Mouse (Mus musculus) embryonic facial prominence, embryonic 10.5 days (tissue): ENCODE data around the gene Zbtb44. TPM values are rescaled to one million over a fixed set of nuclear protein-coding genes. Genes with fewer than 3 reads are reported as not detected.

Experiments
- DNase-seq: peaks from one replicate; pipeline ENCODE4 v3.0.0-alpha.2; 2017; ENCODE audit warnings: low spot score
- H3K27ac ChIP-seq: fragments of 300-500 bp; sonication (generic); replicated peaks from 2 replicates; pipeline ENCODE4 v1.5.1; 2016; ENCODE audit warnings: mild to moderate bottlenecking
- H3K27me3 ChIP-seq: fragments of 300-500 bp; sonication (generic); replicated peaks from 2 replicates; pipeline ENCODE4 v1.6.1; 2016; ENCODE audit warnings: low read depth, mild to moderate bottlenecking; ENCODE audit not compliant: poor library complexity, severe bottlenecking
- H3K36me3 ChIP-seq: fragments of 300-500 bp; sonication (generic); replicated peaks from 2 replicates; pipeline ENCODE4 v1.6.1; 2016; ENCODE audit warnings: mild to moderate bottlenecking, moderate library complexity
- H3K4me1 ChIP-seq: fragments of 300-500 bp; sonication (generic); 2 replicates; pipeline ENCODE4 v1.6.1; 2016
- H3K4me3 ChIP-seq: fragments of 300-500 bp; sonication (generic); 2 replicates; pipeline ENCODE4 v1.5.1; 2016; ENCODE audit warnings: mild to moderate bottlenecking, moderate library complexity
- H3K9me3 ChIP-seq: fragments of 300-500 bp; sonication (generic); 2 replicates; pipeline ENCODE4 v1.6.1; 2016; ENCODE audit warnings: mild to moderate bottlenecking
- WGBS: fragments of 180-500 bp; shearing (Covaris S2); methylation state at CpG from one replicate; pipeline ENCODE4 v1.1.7; 2016; 5-methylcytosine and 5-hydroxymethylcytosine counted together
- polyA plus RNA-seq: library from polyadenylated mRNA; unstranded; fragments of >200 nt; fragmentation: Nextera tagmentation; extraction: Ambion mirVana; gene quantifications from 2 replicates; pipeline ENCODE4 v1.2.1, GENCODE M21; 2016

The Zbtb44 gene
- 4.5 and 5.0 TPM in 2 replicates for polyA plus RNA-seq

DNA sequence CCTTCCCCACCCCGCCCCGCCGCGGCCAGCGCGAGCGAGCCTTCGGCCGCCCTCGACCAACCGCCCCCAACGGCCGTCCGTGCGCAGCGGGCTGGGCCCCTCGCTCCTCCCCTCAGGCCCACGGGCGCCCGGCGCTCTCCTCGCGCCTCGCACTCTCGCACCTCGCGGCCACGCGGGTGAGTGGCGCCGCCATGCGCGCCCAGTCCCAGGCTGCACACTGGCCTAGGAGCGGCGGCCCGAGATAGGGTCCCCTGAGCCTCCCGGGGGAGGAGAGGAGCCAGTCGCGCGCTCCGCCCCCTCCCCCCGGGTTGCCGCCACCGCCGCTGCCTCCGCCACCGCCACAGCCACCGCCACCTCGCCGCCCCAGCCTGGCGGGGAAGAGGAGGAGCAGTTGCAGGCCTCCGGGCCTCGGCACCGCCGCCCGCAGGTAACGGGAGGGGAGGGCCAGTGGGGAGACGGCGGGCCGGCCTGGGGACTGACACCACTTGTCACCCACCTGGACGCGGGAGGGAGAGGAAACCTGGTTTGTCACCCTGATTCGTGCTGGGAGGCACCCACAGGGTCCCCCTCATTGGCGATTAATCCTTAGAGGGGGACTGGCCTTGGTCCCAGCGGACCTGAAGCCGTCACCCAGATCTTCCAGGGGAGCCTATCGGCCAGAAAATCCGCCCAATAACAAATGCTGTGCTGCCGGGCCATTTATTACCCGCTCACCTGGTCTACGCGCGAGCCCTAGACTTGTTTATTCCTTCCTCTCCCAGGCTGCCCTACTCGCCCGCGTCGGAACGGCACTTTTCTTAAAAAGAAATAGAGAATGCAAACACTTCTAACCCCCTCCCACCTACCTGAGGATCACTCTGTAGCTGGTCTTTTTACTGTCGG, at the start of gene Zbtb44:
Zbtb44 (plus strand) TSS at position 113 of the 882 bp plus-strand sequence.
- Histone ChIP-seq H3K9me3 (no peaks in the 10 kb centered on the region), H3K4me3 (peak within 1 kb of the TSS; percentile 75), H3K27ac (peak within 1 kb of the TSS; percentile 99), H3K27me3 (no peaks in the 10 kb centered on the region), H3K4me1 (peaks cover 23% of the 10 kb centered on the region), H3K36me3 (peaks cover 14% of the 10 kb centered on the region)
- WGBS, result under 1% methylated on average over 76 of the region's 79 CpGs
- DNase-seq, result no peak

DNA sequence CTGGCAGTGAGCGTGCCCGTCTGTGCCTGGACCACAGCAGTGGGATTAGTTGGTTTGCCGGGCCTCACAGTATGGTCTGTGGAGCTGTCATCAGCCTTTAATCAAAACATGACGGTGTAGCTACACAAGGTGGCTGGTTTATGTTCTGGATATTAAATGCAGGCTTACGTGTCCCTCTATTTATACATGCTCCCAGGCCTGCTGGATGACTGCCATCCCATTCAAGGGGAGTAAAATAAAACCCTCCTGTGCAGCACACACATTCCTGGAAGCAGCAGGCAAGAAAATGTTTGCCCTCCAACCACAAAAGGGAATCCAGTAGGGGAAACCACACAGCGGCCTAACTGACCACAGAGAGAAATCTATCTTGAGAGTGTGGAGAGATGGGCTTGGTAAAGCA, 44.7 kb upstream of the Zbtb44 start:
- Histone ChIP-seq H3K27ac (no peak overlapping the region), H3K9me3 (no peaks in the 10 kb centered on the region), H3K36me3 (no peaks in the 10 kb centered on the region), H3K4me1 (peaks cover 3% of the 10 kb centered on the region; the same call in 1 of the 2 replicates), H3K4me3 (no peak overlapping the region), H3K27me3 (no peaks in the 10 kb centered on the region)
- 73% methylated on average over 6 of the region's 6 CpGs for WGBS
- DNase-seq, result no peak

DNA sequence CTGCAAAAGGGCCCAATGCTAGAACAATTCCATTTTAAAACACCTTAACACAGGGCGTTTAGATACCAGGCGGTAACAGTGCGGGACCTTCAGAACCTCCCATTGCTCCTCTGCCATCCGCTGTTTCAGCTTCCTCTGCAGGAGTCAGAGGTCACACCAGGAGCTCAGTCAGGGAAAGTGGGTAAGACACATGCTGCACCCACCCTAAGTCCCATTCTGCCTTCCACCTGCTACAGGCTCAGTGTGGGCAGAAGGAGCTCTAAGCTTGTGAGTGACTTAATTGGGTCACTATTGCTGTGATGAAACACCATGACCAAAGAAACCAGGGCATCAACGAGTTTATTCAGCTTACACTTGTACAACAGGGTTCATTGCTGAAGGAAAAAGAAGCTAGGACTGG, 37.3 kb upstream of the Zbtb44 start:
- Histone ChIP-seq H3K4me3 (no peak overlapping the region), H3K27ac (no peak overlapping the region), H3K4me1 (no peaks in the 10 kb centered on the region), H3K36me3 (no peaks in the 10 kb centered on the region), H3K9me3 (no peaks in the 10 kb centered on the region), H3K27me3 (no peaks in the 10 kb centered on the region)
- 91% methylated on average over 5 of the region's 5 CpGs for WGBS
- no peak for DNase-seq

DNA sequence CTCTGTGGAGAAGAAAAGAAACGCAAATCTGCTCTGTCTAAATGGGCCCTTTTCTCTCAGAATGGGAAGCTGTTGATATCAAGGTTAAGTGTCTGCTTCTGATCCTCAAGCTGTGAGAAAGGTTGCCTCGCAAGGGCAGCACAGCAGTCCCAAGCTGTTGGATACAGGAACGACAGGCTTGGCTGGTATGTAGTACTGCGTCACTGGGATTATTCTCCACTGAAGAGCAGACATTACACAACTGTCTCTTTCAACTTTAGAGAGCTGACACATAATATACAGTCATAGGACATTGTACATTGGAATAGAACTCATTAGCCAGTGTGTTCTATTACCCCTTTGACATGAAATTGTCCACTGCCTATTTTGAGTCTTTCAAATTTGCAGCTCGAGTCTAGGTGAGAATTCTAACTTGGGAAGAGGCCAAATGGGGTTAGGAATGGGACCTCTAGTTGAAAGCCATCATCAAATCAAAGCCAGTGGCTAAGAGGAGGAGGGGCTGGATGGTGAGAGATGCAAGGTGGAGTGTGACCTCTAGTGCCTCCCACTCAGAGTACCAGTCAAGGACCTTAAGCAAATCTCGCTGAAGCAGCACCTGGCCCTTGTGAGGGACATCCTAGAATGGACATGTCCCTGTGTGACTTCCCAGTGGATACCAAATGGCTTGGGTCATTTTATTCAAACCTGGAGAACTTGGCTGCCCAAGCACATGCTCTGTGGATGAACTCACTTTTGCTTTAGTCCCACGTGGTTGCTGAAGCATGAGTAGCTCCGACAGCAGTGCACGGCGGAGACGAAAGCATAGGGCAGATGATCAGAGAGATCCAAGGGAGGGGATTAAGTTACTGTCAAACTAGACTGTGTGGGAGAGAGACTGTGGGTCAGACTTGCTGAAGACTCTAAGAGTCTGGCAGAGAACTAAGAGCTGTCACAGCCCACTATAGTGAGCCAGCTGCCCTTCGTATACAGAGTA, 33.6 kb upstream of the Zbtb44 start:
- H3K4me3 ChIP-seq, result no peak overlapping the region
- no peaks in the 10 kb centered on the region for H3K27me3 ChIP-seq
- H3K4me1 ChIP-seq, result no peaks in the 10 kb centered on the region
- WGBS, result 82% methylated on average over 12 of the region's 12 CpGs
- no peaks in the 10 kb centered on the region for H3K9me3 ChIP-seq
- no peaks in the 10 kb centered on the region for H3K36me3 ChIP-seq
- no peak for DNase-seq
- no peak overlapping the region for H3K27ac ChIP-seq

DNA sequence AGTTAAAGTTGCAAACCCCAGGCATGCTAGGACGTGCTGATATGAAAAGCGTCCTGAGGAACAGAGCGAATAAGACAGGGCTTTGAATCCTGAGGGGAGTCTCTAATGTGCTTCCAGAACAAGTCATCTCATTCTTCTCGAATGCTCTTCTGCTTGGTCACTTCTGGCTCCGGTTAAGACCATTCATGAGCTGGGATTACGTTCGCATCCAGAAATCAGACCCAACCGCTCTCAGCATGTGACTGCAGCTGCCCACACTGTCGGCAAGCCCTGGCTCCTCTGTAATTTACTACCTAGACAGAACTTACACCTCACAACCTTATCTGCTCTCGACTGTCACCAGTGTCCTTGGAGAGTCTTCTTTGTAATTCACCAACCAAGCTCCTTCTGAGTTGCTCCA, 29.8 kb upstream of the Zbtb44 start:
- Histone ChIP-seq H3K27me3 (no peaks in the 10 kb centered on the region), H3K36me3 (no peaks in the 10 kb centered on the region), H3K9me3 (no peaks in the 10 kb centered on the region), H3K27ac (no peak overlapping the region), H3K4me1 (no peaks in the 10 kb centered on the region), H3K4me3 (no peak overlapping the region)
- no peak for DNase-seq
- 86% methylated on average over 10 of the region's 10 CpGs for WGBS

DNA sequence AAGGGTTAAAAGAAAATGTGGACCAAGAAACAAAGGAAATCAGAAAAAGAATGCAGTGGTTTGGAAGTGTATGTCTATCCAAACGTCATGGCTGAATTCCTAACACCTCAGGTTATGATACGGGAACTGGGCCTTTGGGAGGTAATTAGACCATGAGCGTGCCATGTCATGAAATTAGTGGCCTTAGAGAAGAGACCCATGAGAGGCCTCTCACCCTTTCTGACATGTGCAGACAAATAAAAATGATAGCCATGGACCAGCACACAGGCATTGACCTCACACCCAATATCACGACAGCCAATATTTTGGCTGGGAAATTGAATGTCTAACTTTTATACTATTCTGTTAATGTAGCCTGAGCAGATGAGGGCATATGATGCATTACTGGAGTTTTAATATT, 27.9 kb upstream of the Zbtb44 start:
- no peak for DNase-seq
- no peak overlapping the region for H3K4me3 ChIP-seq
- WGBS, result 86% methylated on average over 4 of the region's 4 CpGs
- H3K27ac ChIP-seq, result no peak overlapping the region
- H3K27me3 ChIP-seq, result no peaks in the 10 kb centered on the region
- H3K36me3 ChIP-seq, result no peaks in the 10 kb centered on the region
- H3K4me1 ChIP-seq, result no peaks in the 10 kb centered on the region
- no peaks in the 10 kb centered on the region for H3K9me3 ChIP-seq

DNA sequence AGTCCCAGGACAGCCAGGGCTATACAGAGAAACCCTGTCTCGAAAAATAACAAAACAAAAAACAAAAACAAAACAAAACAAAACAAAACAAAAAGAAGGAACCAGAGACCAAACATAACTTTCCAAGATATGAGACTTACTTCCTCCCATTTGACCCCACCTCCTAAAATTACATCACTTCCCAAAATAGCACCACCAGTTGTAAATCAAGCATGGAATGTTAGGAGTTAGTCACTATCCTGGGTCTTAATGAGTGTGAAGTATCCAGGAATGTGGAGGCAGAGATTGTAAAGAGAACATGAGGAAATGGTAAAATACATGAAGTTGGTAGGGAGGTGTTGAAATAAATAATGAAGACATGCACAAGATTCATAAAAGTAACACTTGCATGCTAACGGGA, 21.1 kb upstream of the Zbtb44 start:
- DNase-seq, result no peak
- Histone ChIP-seq H3K4me1 (peaks cover 7% of the 10 kb centered on the region; the same call in 1 of the 2 replicates), H3K4me3 (no peak overlapping the region), H3K36me3 (no peaks in the 10 kb centered on the region), H3K9me3 (no peaks in the 10 kb centered on the region), H3K27me3 (no peaks in the 10 kb centered on the region), H3K27ac (no peak overlapping the region)
- WGBS, result 85% methylated on average over 2 of the region's 2 CpGs

DNA sequence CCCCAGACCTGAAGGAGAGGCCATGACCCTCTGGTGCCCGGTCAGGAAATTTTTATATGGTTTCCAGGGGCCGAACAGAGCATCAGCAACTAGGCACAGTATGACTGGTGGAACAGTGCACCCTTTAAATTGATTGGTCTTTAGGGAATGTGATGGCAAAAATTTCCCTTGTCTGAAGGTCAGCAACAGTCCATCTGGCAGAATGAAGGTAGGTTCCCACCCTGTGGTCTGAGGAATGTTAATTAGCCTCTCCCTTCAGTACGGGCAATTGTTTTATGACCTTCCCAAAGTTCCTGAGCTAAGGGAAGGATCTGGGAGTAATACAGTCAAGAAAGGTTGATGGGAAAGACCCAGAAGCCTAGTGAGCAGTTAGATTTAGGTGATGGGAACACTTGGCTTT, 20.4 kb upstream of the Zbtb44 start:
- H3K4me3 ChIP-seq, result no peak overlapping the region
- no peaks in the 10 kb centered on the region for H3K27me3 ChIP-seq
- H3K36me3 ChIP-seq, result no peaks in the 10 kb centered on the region
- peaks cover 7% of the 10 kb centered on the region; the same call in 1 of the 2 replicates for H3K4me1 ChIP-seq
- no peak overlapping the region for H3K27ac ChIP-seq
- no peak for DNase-seq
- no peaks in the 10 kb centered on the region for H3K9me3 ChIP-seq
- WGBS, result 75% methylated on average over 3 of the region's 3 CpGs

DNA sequence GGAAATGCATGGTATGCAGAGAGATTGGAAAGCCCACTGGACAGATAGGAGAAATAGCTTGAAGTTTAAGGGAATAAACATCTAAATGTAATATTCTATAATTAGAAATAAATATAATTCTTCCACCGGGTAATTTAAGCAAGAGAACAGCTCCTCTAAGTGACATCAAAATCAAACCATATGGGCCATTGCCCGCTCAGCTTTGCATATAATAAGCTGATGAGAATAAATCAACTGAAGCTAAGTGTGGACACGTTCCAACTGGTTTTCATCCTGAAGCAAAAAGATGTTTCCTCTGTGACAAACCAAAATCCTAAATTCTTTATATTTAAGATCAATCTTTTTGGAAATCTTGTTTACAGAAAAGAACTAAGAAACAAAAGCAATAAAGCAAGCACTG, 19.7 kb upstream of the Zbtb44 start:
- Histone ChIP-seq H3K27ac (no peak overlapping the region), H3K9me3 (no peaks in the 10 kb centered on the region), H3K4me1 (peaks cover 7% of the 10 kb centered on the region; the same call in 1 of the 2 replicates), H3K36me3 (no peaks in the 10 kb centered on the region), H3K4me3 (no peak overlapping the region), H3K27me3 (no peaks in the 10 kb centered on the region)
- 84% methylated on average over 3 of the region's 3 CpGs for WGBS
- no peak for DNase-seq

DNA sequence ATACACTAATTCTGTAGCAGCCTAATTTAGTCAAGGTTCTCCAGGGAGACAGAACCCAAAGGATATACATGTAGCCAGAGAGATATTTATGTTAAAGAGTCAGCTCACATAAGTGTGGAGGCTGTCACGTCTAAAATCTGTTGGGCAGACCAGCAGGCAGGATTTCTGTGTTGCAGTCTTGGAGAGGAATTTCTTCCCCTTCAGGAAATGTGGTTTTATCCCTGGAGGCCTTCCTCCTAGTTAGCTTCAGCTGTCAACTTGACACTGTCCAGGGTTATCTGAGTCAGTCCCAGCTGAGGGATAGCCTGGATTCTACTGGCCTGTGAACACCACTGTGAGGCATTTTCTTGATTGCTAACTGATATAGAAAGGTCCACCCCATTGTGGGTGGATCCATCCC, 18.9 kb upstream of the Zbtb44 start:
- Histone ChIP-seq H3K27ac (no peak overlapping the region), H3K36me3 (no peaks in the 10 kb centered on the region), H3K27me3 (no peaks in the 10 kb centered on the region), H3K4me3 (no peak overlapping the region), H3K4me1 (peaks cover 7% of the 10 kb centered on the region; the same call in 1 of the 2 replicates), H3K9me3 (no peaks in the 10 kb centered on the region)
- DNase-seq, result peak; percentile 17
- WGBS, result 49% methylated on average over 1 of the region's 1 CpGs

DNA sequence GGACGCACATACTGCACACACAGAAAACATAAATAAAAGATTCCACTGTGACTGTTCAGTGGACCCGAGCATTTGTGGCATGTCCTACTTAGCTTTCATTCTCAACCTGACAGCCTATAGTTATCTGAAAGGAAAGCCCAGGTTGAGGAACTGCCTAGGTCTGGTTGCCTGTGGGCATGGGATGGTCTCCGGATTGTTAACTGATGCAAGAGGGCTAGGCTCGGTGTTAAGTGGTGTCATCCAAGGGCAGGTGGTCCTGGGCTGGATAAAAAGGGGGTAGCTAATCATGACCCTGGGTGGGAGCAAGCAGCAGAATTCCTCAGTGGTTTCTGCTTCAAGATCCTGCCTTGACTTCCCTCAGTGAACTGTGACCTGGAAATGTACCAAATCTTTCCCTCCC, 17.8 kb upstream of the Zbtb44 start:
- DNase-seq, result no peak
- 79% methylated on average over 4 of the region's 4 CpGs for WGBS
- H3K9me3 ChIP-seq, result no peaks in the 10 kb centered on the region
- H3K4me1 ChIP-seq, result peaks cover 7% of the 10 kb centered on the region; the same call in 1 of the 2 replicates
- no peak overlapping the region for H3K4me3 ChIP-seq
- no peaks in the 10 kb centered on the region for H3K36me3 ChIP-seq
- H3K27ac ChIP-seq, result no peak overlapping the region
- no peaks in the 10 kb centered on the region for H3K27me3 ChIP-seq

DNA sequence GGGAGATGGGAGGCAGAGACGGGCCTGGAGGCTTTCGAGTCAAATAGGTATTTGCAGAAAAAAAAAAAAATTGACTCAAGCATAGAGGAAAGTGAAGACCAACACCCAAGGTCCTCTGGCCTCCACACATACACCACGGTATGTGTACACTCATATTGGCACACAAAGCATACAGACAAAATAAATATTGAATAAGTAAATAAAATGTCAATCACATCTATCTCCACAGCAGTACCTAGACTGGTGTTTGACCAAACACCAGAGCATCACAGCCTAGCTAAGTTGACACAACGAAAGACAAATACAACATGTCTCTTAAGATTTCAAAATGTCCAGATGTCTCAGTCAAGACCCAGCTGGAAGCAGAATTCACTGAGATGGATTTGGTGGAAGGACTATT, 17.0 kb upstream of the Zbtb44 start:
- WGBS, result 84% methylated on average over 4 of the region's 4 CpGs
- Histone ChIP-seq H3K27me3 (no peaks in the 10 kb centered on the region), H3K4me1 (peaks cover 7% of the 10 kb centered on the region; the same call in 1 of the 2 replicates), H3K4me3 (no peak overlapping the region), H3K27ac (no peak overlapping the region), H3K36me3 (no peaks in the 10 kb centered on the region), H3K9me3 (no peaks in the 10 kb centered on the region)
- DNase-seq, result no peak
